Mouse (Mus musculus) kidney, embryonic 14.5 days (tissue): ENCODE measurements around the gene Bscl2. TPM values are rescaled to one million over a fixed set of nuclear protein-coding genes. Genes with fewer than 3 reads are reported as not detected.
A peak's percentile ranks its signal among the peaks of the same experiment; 100 is the strongest.

ENCODE experiments used
- ATAC-seq: fragments of 200-750 bp; cut with Nextera tagmentation; 2 replicates; pipeline ENCODE4 v1.8.0; 2017; ENCODE audit warnings: moderate number of reproducible peaks, mild to moderate bottlenecking, moderate TSS enrichment, moderate library complexity; ENCODE audit not compliant: low FRiP score, low TSS enrichment
- H3K27ac ChIP-seq: fragments of 300-500 bp; sonication (generic); 2 replicates; pipeline ENCODE4 v1.5.1; 2014; ENCODE audit warnings: low read depth, mild to moderate bottlenecking, low read length, moderate library complexity, mixed read lengths
- H3K27me3 ChIP-seq: fragments of 300-500 bp; sonication (generic); 2 replicates; pipeline ENCODE4 v1.6.1; 2014; ENCODE audit warnings: mild to moderate bottlenecking, low read length; ENCODE audit not compliant: control insufficient read depth, insufficient read depth
- H3K36me3 ChIP-seq: fragments of 300-500 bp; sonication (generic); 2 replicates; pipeline ENCODE4 v1.6.1; 2014; ENCODE audit warnings: low read length, mixed read lengths; ENCODE audit not compliant: control insufficient read depth, insufficient read depth
- H3K4me1 ChIP-seq: fragments of 300-500 bp; sonication (generic); 2 replicates; pipeline ENCODE4 v1.6.1; 2014; ENCODE audit warnings: low read length, mixed read lengths; ENCODE audit not compliant: control insufficient read depth, insufficient read depth
- H3K4me2 ChIP-seq: fragments of 300-500 bp; sonication (generic); replicated peaks from 2 replicates; pipeline ENCODE4 v1.6.1; 2014; ENCODE audit warnings: low read depth, mild to moderate bottlenecking, low read length
- H3K4me3 ChIP-seq: fragments of 300-500 bp; sonication (generic); 2 replicates; pipeline ENCODE4 v1.5.1; 2014; ENCODE audit warnings: mild to moderate bottlenecking, low read length
- H3K9ac ChIP-seq: fragments of 300-500 bp; sonication (generic); 2 replicates; pipeline ENCODE4 v1.6.1; 2014; ENCODE audit warnings: low read depth, mild to moderate bottlenecking, low read length, moderate library complexity
- H3K9me3 ChIP-seq: fragments of 300-500 bp; sonication (generic); 2 replicates; pipeline ENCODE4 v1.6.1; 2016; ENCODE audit warnings: low read length; ENCODE audit not compliant: control insufficient read depth
- WGBS: fragments of 180-500 bp; shearing (Covaris S2); extraction: QIAGEN DNeasy Blood & Tissue Kit; methylation state at CpG from one replicate; pipeline ENCODE4 v1.1.7; 2014; 5-methylcytosine and 5-hydroxymethylcytosine counted together
- polyA plus RNA-seq: library from polyadenylated mRNA; unstranded; fragments of >200 nt; fragmentation: Nextera tagmentation; extraction: Ambion mirVana; gene quantifications from 2 replicates; pipeline ENCODE4 v1.2.1, GENCODE M21; 2014

The Bscl2 gene
- polyA plus RNA-seq, 1 experiment from 2014 or later = 42.2 TPM

DNA sequence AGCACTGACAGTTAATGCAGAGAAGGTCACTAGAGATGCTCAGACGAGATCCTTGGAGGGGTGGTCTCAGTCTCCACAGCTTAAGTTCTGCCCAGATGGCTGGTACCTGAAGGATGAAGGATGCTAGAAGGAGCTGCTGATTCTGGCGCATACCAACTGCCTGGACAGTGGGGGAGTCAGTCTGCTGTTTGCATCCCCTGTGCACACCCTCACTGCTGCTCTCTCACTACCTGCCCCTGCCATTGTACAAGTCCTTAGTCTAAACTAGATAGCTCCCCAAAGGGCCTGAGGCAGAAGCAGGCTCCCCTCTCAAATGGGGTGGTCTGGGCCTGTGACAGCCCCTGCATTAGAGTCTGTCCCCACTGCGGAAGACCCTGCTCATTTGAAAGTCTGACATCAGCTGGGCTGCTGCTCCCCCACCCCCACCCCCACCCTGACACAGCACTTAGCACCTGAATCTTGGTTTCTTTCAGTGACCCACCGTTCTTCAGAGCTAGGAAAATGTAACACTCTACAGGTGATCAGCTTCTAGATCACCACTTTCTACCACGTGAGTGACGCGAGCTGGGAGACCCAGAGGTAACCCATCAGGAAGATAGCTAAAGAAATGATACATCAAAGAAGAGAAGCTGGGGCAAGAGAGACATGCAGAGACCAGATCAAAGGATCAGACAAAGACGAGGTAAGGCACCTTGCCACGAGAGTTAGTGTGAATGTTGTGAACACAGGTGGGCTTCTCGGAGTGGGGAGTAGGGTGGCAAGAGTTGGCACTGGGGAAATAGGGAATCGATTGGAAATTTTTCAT, 2.0 kb downstream of the Bscl2 start, which contains the start of gene Gng3:
Gene Gng3 (minus strand): TSS at position 92 of the 805 bp plus-strand sequence.
- ATAC-seq = peak; percentile 14; the same call in 1 of the 2 replicates
- Histone ChIP-seq H3K4me1 (peaks cover 25% of the 10 kb centered on the region; the same call in 1 of the 2 replicates), H3K27me3 (no peaks in the 10 kb centered on the region), H3K9ac (peak within 1 kb of the TSS; percentile 78), H3K4me3 (peak within 1 kb of the TSS; percentile 54), H3K9me3 (no peaks in the 10 kb centered on the region), H3K4me2 (peak within 1 kb of the TSS; percentile 77), H3K36me3 (peaks cover 30% of the 10 kb centered on the region), H3K27ac (peak within 1 kb of the TSS; percentile 98)
- WGBS = 51% methylated on average over 11 of the region's 11 CpGs

DNA sequence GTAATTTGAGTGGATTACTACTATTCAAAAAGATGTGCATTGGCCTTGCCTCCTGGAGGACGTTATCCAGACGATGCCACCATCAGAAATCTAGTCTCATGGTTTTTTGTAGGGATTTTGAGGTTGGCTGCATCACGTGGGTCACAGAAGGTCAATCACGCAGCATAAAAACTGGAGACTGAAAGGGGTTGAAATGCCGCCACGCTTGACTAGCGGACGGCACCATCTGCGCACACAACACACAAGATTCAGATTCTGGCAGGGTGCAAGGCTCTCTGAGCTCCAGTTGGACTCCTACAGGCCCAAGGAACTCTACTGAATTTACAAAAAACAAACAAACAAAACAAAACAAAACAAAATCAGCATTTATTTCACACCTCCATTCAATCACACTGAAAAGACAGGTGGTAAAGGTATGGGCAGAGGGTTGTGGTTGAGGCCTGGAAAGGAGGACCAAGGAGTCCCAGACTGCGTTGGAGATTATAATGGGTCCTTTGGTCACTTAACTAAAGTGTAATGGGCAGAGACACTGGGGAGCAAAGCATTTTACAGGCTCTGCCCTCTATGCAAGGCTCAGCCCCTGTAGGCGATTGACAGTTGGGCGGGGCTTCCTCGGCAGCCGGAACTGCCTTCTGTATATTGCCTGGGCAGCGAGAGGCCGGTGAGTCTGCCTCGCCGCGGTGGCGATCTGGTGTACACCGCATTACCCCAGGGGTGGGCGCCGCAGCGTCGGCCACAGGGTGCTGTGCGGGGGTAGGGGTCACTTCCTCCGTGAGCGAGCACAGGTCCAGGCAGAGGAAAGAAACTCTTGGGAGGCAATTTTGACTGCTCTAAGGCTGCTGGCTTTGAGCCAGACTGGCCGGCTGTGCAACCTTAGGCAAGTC, 2.9 kb downstream of the Bscl2 start:
- no peaks in the 10 kb centered on the region for H3K9me3 ChIP-seq
- H3K9ac ChIP-seq = peak overlapping the region; percentile 63
- H3K36me3 ChIP-seq = peaks cover 21% of the 10 kb centered on the region; the same call in 1 of the 2 replicates
- peaks cover 25% of the 10 kb centered on the region; the same call in 1 of the 2 replicates for H3K4me1 ChIP-seq
- H3K4me2 ChIP-seq = peak overlapping the region; percentile 62
- 20% methylated on average over 29 of the region's 29 CpGs for WGBS
- peak; percentile 50 for ATAC-seq
- peak overlapping the region; percentile 54 for H3K4me3 ChIP-seq
- H3K27me3 ChIP-seq = no peaks in the 10 kb centered on the region
- no peak overlapping the region for H3K27ac ChIP-seq

DNA sequence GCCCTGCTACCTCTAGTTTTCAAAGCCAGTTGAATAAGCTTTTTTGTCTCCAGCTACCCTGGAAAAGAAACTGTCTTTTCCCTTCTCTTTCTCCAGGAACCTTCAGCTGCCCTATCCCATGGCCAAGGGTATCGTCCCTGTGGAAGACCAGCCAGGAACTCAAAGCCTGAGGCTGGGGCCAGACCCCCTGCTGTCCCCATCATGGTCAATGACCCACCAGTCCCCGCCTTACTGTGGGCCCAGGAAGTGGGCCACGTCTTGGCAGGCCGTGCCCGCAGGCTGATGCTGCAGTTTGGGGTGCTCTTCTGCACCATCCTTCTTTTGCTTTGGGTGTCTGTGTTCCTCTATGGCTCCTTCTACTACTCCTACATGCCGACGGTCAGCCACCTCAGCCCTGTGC, 3.7 kb downstream of the Bscl2 start:
- WGBS = 88% methylated on average over 7 of the region's 7 CpGs
- peak overlapping the region; percentile 62 for H3K4me2 ChIP-seq
- peak overlapping the region; percentile 63; the same call in 1 of the 2 replicates for H3K9ac ChIP-seq
- H3K4me3 ChIP-seq = peak overlapping the region; percentile 54
- no peaks in the 10 kb centered on the region for H3K27me3 ChIP-seq
- no peak for ATAC-seq
- H3K27ac ChIP-seq = no peak overlapping the region
- H3K36me3 ChIP-seq = peaks cover 17% of the 10 kb centered on the region
- peaks cover 25% of the 10 kb centered on the region; the same call in 1 of the 2 replicates for H3K4me1 ChIP-seq
- H3K9me3 ChIP-seq = no peaks in the 10 kb centered on the region

DNA sequence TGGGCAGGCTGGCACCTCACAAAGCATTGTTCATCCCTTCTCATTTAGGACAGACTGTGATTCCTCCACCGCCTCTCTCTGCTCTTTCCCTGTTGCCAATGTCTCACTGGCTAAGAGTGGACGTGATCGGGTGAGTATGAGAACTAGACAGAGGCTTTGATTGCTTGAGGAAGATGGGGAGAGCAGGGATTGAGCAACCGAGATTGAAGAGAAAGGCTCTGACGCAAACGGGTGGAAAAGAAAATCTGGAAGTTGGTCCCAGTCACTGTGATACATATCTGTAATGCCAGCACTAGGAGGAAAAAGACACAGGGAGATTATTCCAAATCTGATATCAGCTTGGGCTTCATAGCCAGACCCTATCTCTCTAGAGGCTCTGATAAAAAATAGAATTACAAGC, 5.7 kb downstream of the Bscl2 start:
- no peak for ATAC-seq
- no peaks in the 10 kb centered on the region for H3K9me3 ChIP-seq
- H3K27ac ChIP-seq = no peak overlapping the region
- H3K27me3 ChIP-seq = no peaks in the 10 kb centered on the region
- whole genome bisulfite sequencing = 90% methylated on average over 6 of the region's 6 CpGs
- H3K36me3 ChIP-seq = peaks cover 32% of the 10 kb centered on the region
- no peak overlapping the region for H3K4me3 ChIP-seq
- no peak overlapping the region for H3K4me2 ChIP-seq
- no peak overlapping the region for H3K9ac ChIP-seq
- H3K4me1 ChIP-seq = peaks cover 25% of the 10 kb centered on the region; the same call in 1 of the 2 replicates

DNA sequence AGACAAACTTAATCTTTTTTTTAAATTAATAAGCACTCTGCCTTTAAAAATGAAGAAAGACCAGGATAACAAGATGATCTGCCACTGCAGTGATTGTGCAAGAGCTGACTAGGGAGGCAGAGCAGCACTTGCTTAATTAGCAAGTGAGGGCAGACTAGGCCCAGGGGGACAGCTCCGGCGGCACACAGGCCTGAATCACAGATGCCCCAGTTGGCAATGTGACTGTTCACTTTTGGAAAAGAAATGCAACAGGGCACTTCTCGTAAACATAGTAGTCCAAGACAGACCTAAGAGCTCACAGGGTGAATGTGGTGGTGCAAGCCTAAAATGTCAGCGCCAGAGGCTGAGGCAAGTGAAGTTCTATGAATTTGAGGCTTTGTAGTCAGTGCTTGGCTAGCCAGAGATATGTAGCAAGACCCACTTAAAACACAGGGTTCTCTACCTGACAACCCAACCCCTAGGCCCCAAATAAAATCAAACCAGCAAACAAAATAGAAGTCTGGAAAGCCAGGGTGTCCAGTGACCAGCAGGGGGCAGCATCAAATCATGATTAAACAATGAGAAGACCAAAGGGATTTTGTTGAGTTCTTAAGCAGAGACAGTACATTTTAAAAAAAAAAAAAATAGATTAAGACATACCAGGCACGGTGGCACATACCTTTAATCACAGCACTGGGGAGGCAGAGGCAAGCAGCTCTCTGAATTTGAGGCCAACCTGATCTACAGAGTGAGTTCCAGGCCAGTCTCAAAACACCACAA, 7.3 kb downstream of the Bscl2 start:
- ATAC-seq = no peak
- H3K9ac ChIP-seq = no peak overlapping the region
- H3K9me3 ChIP-seq = no peaks in the 10 kb centered on the region
- no peak overlapping the region for H3K4me3 ChIP-seq
- no peak overlapping the region for H3K27ac ChIP-seq
- peaks cover 35% of the 10 kb centered on the region for H3K36me3 ChIP-seq
- H3K4me2 ChIP-seq = no peak overlapping the region
- 71% methylated on average over 5 of the region's 5 CpGs for WGBS
- H3K27me3 ChIP-seq = no peaks in the 10 kb centered on the region
- H3K4me1 ChIP-seq = peaks cover 11% of the 10 kb centered on the region; the same call in 1 of the 2 replicates

DNA sequence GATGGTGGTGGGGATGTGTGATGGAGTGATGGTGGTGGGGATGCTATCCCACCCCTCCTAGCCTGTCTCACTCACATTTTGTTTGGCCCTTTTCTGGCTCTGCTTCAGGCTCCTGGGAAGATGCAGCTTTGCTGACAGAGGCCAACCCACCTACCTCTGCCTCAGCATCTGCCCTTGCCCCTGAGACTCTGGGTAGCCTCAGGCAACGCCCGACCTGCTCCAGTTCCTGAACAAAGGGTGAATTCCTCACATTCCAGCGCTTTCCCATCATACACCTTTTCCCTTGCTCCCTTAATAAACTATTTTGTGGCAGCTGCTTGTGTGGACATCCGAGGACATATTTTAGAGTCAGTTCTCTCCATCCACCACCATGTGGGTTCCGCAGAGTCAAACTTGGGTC, 11.1 kb downstream of the Bscl2 start:
- H3K9me3 ChIP-seq = no peaks in the 10 kb centered on the region
- no peaks in the 10 kb centered on the region for H3K4me1 ChIP-seq
- H3K4me3 ChIP-seq = no peak overlapping the region
- H3K36me3 ChIP-seq = peaks cover 24% of the 10 kb centered on the region
- no peak for ATAC-seq
- 81% methylated on average over 5 of the region's 5 CpGs for WGBS
- H3K27ac ChIP-seq = no peak overlapping the region
- H3K27me3 ChIP-seq = no peaks in the 10 kb centered on the region
- no peak overlapping the region for H3K4me2 ChIP-seq
- H3K9ac ChIP-seq = no peak overlapping the region

DNA sequence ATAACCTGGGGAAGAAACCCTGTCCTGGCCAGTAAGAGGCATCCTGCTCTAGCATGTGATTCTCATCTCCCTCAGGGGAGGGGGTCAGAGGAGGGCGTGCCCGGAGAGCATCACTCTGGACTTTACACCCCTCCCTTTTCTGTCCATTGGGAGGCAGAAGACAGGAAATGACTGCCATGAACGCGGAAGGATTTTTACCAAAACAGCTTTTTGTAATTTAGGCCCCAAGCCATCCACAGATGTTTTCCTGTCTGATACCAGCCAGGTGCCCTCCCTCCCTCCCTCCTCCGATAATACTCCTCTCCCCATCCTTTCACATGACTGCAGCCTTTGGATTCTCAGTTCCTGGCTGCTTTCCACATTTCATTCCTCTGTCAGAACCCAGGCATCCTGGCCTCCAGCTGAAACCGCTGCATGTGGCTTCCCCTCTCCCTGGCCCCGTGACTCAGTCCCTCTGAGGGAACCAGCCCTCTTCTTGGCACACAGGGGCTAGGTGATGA, 13.2 kb downstream of the Bscl2 start, which contains the start of gene Lrrn4cl:
Gene Lrrn4cl (plus strand): TSS at position 367 of the 500 bp plus-strand sequence.
- Histone ChIP-seq H3K4me3 (no peak within 1 kb of the TSS), H3K4me1 (no peaks in the 10 kb centered on the region), H3K27ac (no peak within 1 kb of the TSS), H3K4me2 (no peak within 1 kb of the TSS), H3K9ac (no peak within 1 kb of the TSS), H3K36me3 (peaks cover 21% of the 10 kb centered on the region), H3K9me3 (no peaks in the 10 kb centered on the region), H3K27me3 (no peaks in the 10 kb centered on the region)
- ATAC-seq = peak; percentile 70; the same call in 1 of the 2 replicates
- WGBS = 31% methylated on average over 7 of the region's 7 CpGs

DNA sequence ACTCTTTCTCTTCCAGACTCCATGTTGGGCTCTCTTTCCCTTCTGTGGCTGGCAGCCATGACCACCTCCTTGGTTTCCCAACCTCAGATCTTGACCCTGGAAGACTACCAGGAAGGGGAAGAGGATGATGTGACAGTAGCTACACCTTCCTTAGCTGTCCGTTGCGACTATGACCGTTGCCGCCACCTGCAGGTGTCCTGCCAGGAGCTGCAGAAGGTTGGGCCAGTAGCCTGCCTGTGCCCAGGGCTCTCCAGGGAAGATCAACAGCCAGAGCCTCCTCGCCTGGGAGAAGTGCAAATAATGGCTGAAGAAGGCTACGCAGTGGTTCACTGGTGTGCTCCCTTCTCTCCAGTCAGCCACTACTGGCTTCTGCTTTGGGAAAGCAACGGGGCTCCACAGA, 14.4 kb downstream of the Bscl2 start:
- H3K9me3 ChIP-seq = no peaks in the 10 kb centered on the region
- no peaks in the 10 kb centered on the region for H3K4me1 ChIP-seq
- whole genome bisulfite sequencing = 57% methylated on average over 7 of the region's 7 CpGs
- H3K9ac ChIP-seq = no peak overlapping the region
- H3K4me2 ChIP-seq = no peak overlapping the region
- peaks cover 12% of the 10 kb centered on the region; the same call in 1 of the 2 replicates for H3K36me3 ChIP-seq
- no peak overlapping the region for H3K4me3 ChIP-seq
- no peaks in the 10 kb centered on the region for H3K27me3 ChIP-seq
- H3K27ac ChIP-seq = no peak overlapping the region
- no peak for ATAC-seq
